Mouse (Mus musculus) liver, embryonic 14.5 days (tissue): ENCODE data around the gene Slc35f4. TPM values are rescaled to one million over a fixed set of nuclear protein-coding genes. Genes with fewer than 3 reads are reported as not detected.

Experiments used
- ATAC-seq: fragments of 200-750 bp; cut with Nextera tagmentation; 2 replicates; pipeline ENCODE4 v1.8.0; 2017; ENCODE audit warnings: moderate number of reproducible peaks, mild to moderate bottlenecking, moderate library complexity; ENCODE audit not compliant: insufficient read depth
- DNase-seq, 3 experiments: peaks; one replicate each; pipeline ENCODE4 v3.0.0-alpha.2; 2012 to 2013; ENCODE audit warnings: low read depth in 3 of 3, low spot score in 3 of 3
- H3K27ac ChIP-seq: fragments of 300-500 bp; sonication (generic); 2 replicates; pipeline ENCODE4 v1.5.1; 2014; ENCODE audit warnings: moderate library complexity, mild to moderate bottlenecking, control low read depth, inconsistent platforms
- H3K27me3 ChIP-seq: fragments of 300-500 bp; sonication (generic); 2 replicates; pipeline ENCODE4 v1.6.1; 2014; ENCODE audit warnings: mild to moderate bottlenecking, low read length, moderate library complexity; ENCODE audit not compliant: control insufficient read depth, insufficient read depth
- H3K36me3 ChIP-seq: fragments of 300-500 bp; sonication (generic); replicated peaks from 2 replicates; pipeline ENCODE4 v1.6.1; 2014; ENCODE audit warnings: low read depth; ENCODE audit not compliant: control insufficient read depth, insufficient read depth
- H3K4me1 ChIP-seq, 2 experiments: fragments of 200-500 bp in 1 of 2; fragments of 300-500 bp in 1 of 2; sonication (generic) in 1 of 2; replicated peaks; 2 replicates each; pipeline ENCODE4 v1.6.1; 2012 to 2014; ENCODE audit warnings: antibody characterized with exemption in 1 of 2, inconsistent platforms in 1 of 2, low read length in 1 of 2; ENCODE audit not compliant: control insufficient read depth in 2 of 2, insufficient read depth in 2 of 2
- H3K4me2 ChIP-seq: fragments of 300-500 bp; sonication (generic); 2 replicates; pipeline ENCODE4 v1.6.1; 2014; ENCODE audit warnings: low read depth, mild to moderate bottlenecking, control low read depth, moderate library complexity
- H3K4me3 ChIP-seq, 2 experiments: fragments of 200-500 bp in 1 of 2; fragments of 300-500 bp in 1 of 2; sonication (generic) in 1 of 2; 2 replicates each; pipeline ENCODE4 v1.5.1; 2012 to 2014; ENCODE audit warnings: low read depth in 2 of 2, low read length in 2 of 2, mild to moderate bottlenecking in 2 of 2, control low read depth in 1 of 2, inconsistent platforms in 1 of 2, moderate library complexity in 1 of 2; ENCODE audit not compliant: insufficient read depth in 1 of 2
- H3K9ac ChIP-seq: fragments of 300-500 bp; sonication (generic); replicated peaks from 2 replicates; pipeline ENCODE4 v1.6.1; 2014; ENCODE audit warnings: mild to moderate bottlenecking, control low read depth, moderate library complexity
- H3K9me3 ChIP-seq: fragments of 300-500 bp; sonication (generic); 2 replicates; pipeline ENCODE4 v1.6.1; 2016; ENCODE audit warnings: low read length, mixed read lengths; ENCODE audit not compliant: control insufficient read depth
- CTCF ChIP-seq: IDR thresholded peaks from 2 replicates; pipeline ENCODE4 v1.5.1; 2016; ENCODE audit warnings: antibody characterized with exemption, low read depth, control low read depth
- EP300 ChIP-seq: IDR thresholded peaks from 2 replicates; pipeline ENCODE4 v1.6.1; 2016; ENCODE audit warnings: antibody characterized with exemption, low read depth
- WGBS: fragments of 180-500 bp; shearing (Covaris S2); extraction: QIAGEN DNeasy Blood & Tissue Kit; methylation state at CpG from one replicate; pipeline ENCODE4 v1.1.7; 2014; ENCODE audit not compliant: insufficient replicate concordance; 5-methylcytosine and 5-hydroxymethylcytosine counted together
- polyA plus RNA-seq, 2 experiments: library from polyadenylated mRNA; depleted of rRNA in 1 of 2; stranded (reverse) in 1 of 2; unstranded in 1 of 2; fragments of >200 nt; fragmentation: Nextera tagmentation in 1 of 2; extraction: Ambion mirVana in 1 of 2; gene quantifications; 2 replicates each; pipeline versions ENCODE4 v1.2.1 to v1.2.3; 2012 to 2014

The Slc35f4 gene
- polyA plus RNA-seq, 2 experiments = not detected

DNA sequence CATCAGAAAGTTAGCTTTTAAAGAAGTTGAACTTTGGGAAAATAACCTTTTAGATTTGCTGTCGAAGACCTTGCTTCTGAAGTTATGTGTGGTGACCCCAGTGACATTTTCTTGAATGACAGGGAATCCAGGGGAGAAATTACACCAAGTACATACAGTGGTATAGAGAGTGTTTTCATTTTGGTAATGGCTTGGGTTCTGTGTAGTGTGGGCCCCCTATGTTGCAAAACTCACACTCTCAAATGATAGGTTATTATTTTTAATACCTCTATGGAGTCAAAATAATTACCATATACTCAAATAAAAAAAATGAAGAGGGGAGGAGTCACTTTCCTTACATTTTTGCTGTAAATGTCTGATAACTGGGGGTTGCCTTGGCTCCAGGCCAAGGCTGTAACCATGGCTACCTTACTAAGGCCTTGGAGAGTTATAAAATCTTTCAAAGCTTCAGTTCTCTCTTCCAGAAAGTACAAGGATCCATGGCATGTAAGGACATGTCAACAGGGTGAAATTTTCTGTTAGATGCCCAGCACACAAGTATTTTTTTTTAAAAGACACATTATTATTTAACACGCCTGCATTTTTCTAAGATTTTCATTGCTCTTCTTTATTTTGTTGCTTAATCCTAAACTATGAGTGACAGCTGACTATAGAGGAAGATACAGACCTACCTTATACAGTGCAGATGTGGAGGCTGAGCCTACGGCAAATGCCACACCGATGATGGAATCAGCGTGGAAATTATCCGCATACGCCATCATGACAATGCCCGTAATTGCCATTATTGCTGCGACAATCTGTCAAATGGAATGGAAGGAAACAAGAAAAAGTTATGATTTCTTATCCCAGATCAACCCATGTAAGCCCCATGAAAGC lies 220.1 kb downstream of the Slc35f4 start:
- H3K27me3 ChIP-seq = no peaks in the 10 kb centered on the region
- TF ChIP-seq EP300 (no peak), CTCF (no peak)
- WGBS = 74% methylated on average over 9 of the region's 9 CpGs
- no peak overlapping the region for H3K4me3 ChIP-seq
- ATAC-seq = no peak
- no peak overlapping the region for H3K27ac ChIP-seq
- H3K9ac ChIP-seq = no peak overlapping the region
- H3K36me3 ChIP-seq = no peaks in the 10 kb centered on the region
- H3K4me1 ChIP-seq = no peaks in the 10 kb centered on the region
- H3K9me3 ChIP-seq = no peaks in the 10 kb centered on the region
- no peak for DNase-seq
- H3K4me2 ChIP-seq = no peak overlapping the region

GRCm38 (mm10) chr14:49302271-49302857 lies 223.5 kb downstream of the Slc35f4 start:
- Histone ChIP-seq H3K4me2 (no peak overlapping the region), H3K27me3 (no peaks in the 10 kb centered on the region), H3K9me3 (no peaks in the 10 kb centered on the region), H3K27ac (no peak overlapping the region), H3K36me3 (no peaks in the 10 kb centered on the region), H3K4me3 (no peak overlapping the region), H3K9ac (no peak overlapping the region), H3K4me1 (no peaks in the 10 kb centered on the region)
- TF ChIP-seq CTCF (no peak), EP300 (no peak)
- 55% methylated on average over 2 of the region's 2 CpGs for WGBS
- DNase-seq (no peak), ATAC-seq (no peak)

GRCm38 (mm10) chr14:49300981-49301619 lies 224.7 kb downstream of the Slc35f4 start:
- no peaks in the 10 kb centered on the region for H3K27me3 ChIP-seq
- H3K4me1 ChIP-seq = no peaks in the 10 kb centered on the region
- H3K27ac ChIP-seq = no peak overlapping the region
- no peak overlapping the region for H3K4me3 ChIP-seq
- H3K9me3 ChIP-seq = no peaks in the 10 kb centered on the region
- H3K36me3 ChIP-seq = no peaks in the 10 kb centered on the region
- DNase-seq (no peak), ATAC-seq (no peak)
- H3K9ac ChIP-seq = no peak overlapping the region
- WGBS = 43% methylated on average over 8 of the region's 8 CpGs
- TF ChIP-seq EP300 = no peak
- no peak overlapping the region for H3K4me2 ChIP-seq

- TF ChIP-seq EP300 = no peak
- no peak for TF ChIP-seq CTCF
- 50% methylated on average over 8 of the region's 8 CpGs for WGBS
- no peaks in the 10 kb centered on the region for H3K36me3 ChIP-seq
- ATAC-seq (no peak), DNase-seq (no peak)
- H3K4me2 ChIP-seq = no peak overlapping the region
- H3K4me3 ChIP-seq = no peak overlapping the region
- no peak overlapping the region for H3K27ac ChIP-seq
- H3K9ac ChIP-seq = no peak overlapping the region
- no peaks in the 10 kb centered on the region for H3K27me3 ChIP-seq
- no peaks in the 10 kb centered on the region for H3K9me3 ChIP-seq
- no peaks in the 10 kb centered on the region for H3K4me1 ChIP-seq
Measured at GRCm38 (mm10) chr14:49300326-49300725, 225.5 kb downstream of the Slc35f4 start.

DNA sequence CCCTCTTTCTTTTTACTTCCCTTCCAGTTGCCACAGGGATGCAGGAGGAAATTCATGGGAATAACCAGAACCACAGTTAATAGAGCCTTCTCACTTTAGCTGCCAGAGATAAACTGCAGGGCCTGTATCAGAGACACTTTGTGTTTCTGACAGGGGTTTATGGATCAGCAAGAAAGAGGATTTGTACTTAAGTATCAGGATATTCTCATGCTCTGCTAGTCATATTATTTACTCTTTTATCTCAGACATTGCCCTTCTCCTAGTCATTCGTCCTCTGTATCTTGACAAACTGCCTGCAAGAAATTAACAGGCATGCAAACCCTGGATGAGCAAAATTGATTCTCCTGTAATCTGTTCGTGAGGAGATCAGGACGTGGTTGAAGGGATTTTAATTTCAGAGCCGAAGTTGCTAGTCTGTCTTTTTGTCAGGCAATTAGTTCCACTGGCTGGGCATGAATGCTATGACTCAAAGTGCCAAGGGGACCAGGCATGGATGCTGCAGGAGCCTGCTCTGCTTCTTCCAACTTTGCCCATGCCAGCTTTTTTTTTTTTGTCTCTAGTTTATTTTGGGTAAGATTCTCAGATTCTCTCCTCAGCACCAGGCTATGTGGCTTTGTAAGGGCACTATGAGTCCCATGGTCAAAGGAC lies 231.9 kb downstream of the Slc35f4 start:
- Histone ChIP-seq H3K4me2 (no peak overlapping the region), H3K27ac (no peak overlapping the region), H3K36me3 (no peaks in the 10 kb centered on the region), H3K4me1 (no peaks in the 10 kb centered on the region), H3K9ac (no peak overlapping the region), H3K27me3 (no peaks in the 10 kb centered on the region), H3K4me3 (no peak overlapping the region), H3K9me3 (no peaks in the 10 kb centered on the region)
- ATAC-seq = no peak
- 47% methylated on average over 4 of the region's 4 CpGs for WGBS
- DNase-seq = no peak
- TF ChIP-seq CTCF (no peak), EP300 (no peak)
